Mouse (Mus musculus) spleen, postnatal 10 days (tissue): ENCODE data around the gene Tnfsf18.

Source experiments
- DNase-seq, 2 experiments: peaks; one replicate each; pipeline ENCODE4 v3.0.0; 2021 to 2022; ENCODE audit warnings: low spot score in 2 of 2

Gene Tnfsf18

DNA sequence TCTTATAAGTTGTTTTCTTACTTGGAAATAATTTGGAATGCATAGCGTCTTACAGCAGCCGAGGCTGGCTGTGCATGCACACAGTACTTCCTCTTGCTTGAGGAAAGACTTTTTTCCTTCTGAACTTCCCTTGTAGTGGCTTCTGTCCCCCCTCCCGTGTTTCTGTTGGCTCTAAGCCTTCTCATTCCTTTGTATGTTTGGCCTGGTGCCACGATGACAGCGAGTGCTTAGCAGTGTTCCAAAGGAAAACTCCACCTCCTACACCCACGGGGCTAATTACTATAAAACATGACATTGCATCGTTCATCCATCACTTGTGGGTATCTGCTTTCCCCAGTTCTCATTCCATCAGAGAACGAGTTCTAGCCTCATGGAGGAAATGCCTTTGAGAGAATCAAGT, at the start of gene Tnfsf18:
Tnfsf18 (plus strand) TSS at position 313 of the 400 bp plus-strand sequence.
- no peak for DNase-seq

DNA sequence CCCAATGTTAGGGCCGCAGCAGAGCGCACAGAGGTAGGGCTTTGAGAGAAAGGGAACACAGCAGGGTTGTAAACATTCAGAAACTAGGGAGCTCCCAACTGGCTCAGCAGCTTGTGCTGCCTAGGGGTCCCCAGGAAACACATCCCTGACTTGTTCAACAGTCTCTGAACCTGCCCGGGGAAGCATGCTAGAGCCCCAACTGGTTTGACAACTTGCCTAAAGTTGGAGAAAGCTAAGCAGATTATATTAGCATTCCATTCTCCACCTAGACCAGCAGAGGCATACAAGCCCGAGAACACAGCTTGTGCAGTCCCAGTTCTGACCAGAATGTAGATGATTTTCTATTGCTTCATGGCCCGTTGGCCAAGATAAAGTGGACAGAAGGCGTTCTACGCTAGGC, 49.6 kb upstream of the Tnfsf18 start:
- DNase-seq = no peak

DNA sequence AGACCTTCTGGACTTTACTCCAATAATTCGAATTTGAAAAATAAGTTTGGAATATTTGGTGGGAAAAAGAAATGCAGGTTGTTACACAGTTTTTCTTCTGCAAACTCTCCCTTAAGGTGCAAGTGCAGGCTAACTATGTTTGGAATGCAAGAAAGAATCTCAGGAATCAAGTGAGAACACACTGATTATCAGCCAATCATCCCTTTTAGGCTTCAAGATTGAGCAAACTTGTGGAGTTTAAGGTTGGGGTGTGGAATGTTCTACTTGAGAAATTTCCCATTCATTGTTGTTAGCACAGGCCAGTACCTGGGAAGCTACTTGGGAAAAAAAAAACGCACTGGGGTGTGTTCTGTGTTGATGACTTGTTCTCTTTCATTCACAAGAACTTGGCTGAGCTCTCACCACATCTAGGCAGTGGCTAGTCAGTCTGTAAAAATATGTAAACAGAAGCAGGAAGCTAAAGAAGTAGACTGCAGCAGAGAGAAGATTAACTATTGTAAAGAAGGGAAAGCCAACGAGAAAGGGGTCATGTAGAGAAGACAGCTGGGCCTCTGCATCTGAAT, 42.7 kb upstream of the Tnfsf18 start:
- DNase-seq = no peak

DNA sequence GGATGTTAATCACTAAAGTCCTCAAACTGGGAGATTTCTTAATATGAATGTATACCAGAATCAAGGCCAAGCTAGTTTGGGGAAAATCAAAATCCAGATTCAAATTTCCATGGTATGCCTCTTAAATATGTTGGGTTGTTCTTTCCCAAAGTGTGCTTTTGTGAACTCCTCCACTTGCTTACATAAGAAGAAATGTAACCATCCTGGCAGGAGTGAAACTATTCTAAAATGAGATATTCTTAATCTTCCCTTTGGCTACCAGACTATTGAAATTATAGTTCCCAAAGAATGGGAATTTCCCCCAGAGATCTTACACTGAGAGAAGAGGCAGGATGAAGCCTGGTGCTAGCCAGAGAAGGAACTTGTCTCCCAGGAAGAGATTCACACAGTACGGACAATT, 42.2 kb upstream of the Tnfsf18 start:
- no peak for DNase-seq

DNA sequence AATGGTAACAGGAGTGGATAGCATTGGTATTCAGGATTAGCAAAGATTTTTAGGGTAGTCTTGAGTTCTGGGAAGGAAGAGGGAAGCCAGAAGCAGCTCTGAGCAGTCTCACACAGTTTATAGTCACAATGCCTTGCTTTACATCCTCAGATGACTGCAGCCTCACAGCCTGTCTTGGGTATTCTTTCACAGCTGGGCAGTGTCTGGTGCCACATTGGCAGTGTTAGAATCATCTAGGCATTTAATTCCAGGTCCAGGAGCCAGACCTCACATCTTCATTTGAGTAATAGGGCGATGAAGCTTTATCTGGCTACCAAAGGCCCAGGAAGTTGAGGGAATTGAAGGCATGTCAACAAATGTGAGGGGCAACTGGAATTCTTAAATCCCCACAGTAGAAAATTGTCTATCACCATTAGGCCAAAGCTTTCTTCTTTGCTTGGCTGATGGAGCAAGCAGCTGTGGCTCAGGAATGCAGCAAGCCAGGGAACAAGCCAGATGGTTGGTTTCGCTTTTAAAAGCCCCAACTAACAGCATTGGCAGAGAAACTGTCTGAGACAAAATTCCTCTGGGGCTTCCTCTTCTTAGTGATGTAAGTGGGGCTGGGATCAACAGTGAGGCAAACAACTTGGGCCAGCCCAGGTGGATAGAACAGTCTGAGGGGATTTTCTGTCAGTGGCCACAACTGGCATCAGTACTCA, 30.9 kb upstream of the Tnfsf18 start:
- no peak for DNase-seq

DNA sequence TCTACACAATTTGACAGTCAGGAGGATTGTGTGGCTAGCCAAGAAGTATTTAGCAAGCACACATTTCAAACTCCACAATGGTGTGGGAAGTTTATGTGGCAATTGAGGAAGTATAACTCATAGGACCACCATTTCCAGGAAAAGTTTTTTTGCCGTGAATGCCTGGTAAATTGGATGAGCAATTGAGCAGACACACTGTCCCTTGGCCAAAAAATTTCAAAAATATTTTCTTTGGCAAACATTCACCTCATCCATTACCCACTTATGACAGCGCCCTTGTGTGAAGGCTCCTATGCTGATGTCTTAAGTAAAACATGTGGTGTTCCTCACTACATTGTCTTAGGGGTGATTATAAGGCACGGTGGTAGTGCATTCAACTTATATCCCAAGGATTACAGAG, 17.2 kb upstream of the Tnfsf18 start:
- DNase-seq = no peak

DNA sequence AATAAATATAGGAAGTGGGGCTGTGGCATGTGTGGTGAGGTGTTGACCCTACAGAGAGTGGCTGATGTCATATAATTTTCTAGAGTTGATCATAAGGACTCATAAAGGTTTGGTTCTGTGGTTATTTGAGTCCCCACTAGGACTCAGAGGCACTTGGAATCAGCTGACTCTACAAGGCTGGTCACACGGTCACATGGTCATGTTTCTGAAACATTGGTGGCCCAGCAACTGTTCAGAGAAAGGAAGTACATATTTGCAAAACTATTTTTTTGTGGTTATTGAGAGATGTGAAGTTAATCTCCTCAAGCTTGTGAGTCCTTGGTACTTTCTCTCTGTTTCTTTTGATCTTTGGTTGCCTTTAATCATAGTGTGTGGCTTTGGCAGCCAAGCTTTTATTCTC, 14.6 kb upstream of the Tnfsf18 start:
- no peak for DNase-seq

DNA sequence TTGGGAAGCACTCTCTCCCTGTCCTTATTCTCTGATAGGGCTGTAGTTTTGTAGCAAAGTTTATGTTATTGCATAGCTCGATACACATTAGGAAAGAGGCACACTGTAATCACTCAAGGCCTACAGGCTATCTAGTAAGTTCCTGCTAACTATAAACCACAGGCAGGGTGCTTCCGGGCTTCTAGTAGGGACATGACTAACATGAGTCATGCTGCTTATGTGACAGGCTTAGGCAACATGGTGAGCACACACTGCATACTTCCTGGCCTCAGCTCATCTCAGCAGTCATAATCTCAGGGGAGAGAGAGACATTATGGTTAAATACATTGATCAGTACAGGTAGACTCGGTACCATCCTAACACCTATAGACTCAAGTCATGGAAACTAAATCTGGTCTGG, 12.2 kb upstream of the Tnfsf18 start:
- DNase-seq = no peak

DNA sequence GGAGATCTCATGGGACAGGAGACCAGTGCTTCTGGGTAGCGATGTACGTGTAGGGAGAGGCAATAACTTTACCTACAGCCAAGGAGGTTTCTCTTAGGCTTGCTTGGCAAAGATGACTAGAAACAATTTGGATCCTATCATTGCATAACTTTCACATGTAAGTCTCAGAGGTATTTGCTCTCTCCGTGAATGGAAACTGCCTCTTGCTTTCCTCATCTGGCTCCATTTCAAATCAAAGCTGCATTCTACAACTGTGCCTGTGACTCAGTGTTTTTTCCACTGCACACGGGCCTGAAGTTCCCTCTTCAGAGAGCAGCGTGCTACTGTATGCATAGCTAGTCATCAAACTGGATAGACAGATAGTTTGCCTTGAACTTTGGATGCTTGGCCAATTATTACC, 7.4 kb upstream of the Tnfsf18 start:
- DNase-seq = no peak

DNA sequence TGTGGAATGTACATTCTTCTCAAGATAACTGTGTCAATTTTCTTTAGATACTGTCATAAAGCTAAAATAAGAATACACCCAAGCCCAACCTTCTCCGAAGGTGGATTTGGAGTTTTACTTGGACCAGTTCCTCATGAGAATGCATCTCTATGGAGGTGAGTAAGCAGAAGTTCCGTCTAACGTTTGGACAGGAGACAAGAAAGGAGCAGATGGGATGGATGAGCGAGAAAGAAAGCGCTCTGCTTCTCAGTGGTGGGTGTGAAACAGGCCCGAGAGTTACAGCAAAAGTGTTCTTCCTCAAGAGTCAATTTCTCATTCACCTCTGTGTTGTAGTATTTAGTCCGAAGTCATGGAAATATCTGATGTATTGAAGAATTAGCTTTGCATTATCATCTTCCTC, 2.7 kb upstream of the Tnfsf18 start:
- DNase-seq = no peak

DNA sequence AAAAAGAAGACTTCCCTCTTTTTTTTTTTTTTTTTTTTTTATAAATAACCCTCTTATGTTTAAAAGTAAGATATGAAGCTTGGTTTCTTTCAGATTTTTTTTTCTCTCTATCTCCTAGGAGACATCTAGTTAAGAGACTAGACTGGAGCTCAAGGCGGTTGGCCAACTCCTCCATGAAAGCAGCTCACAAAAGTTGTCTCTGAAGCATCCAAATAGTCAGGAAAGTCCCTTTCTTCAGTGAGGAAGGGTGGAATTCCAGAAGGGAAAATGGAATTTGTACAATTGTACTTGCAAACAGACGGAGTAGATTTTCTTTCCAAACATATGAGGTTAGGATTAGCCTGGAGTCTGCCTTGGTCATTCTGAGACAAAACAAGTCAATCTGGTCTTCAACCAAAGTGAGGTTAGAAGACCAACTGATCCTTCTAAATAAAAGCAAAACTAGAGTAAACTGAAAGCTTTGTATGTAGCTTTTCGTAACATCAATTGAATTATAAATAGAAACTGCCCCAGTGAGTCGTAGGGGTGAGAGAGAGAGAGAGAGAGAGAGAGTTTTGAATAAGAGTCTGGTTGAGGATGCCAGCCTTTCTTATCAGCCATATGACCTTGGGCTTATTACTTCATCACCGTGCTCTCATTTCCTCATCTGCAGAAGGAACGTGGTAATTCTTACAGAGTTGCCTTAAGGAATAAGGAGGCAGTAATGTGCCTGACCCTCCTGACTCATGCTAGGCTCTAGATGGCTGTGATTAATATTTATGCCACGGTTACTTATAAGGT, 2.6 kb downstream of the Tnfsf18 start:
- DNase-seq = no peak

DNA sequence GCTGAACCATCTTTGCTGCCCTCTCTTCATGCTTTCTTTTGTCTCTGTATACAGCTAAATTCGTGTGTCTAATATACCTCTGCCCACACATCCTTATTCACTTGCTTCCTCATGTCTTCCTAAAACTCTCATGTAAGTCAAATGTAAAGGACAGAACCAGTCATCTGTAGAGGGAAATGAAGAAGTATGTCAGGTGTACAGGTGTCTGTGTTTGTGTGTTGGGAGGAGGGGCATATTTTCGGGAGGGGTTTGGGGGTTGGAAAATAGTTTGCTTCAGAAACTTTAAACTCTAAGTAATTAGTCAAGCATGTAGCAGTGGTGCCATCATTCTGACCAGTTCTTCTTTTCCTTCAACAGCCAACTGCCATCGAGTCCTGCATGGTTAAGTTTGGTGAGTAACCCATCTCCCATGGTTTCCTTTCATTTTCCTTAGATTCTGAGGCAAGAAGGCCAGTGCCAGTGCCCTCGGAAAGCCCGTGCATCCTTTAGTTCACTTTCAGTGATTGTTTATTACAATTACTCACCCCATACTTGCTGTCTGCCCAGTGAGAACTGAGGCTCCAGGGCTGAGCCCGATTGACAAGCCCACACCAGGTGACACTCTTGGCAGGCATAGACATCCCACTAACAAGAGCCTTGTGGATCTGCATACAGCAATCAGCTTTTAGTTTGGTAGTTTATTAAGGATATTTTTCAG, 5.8 kb downstream of the Tnfsf18 start:
- DNase-seq = no peak

DNA sequence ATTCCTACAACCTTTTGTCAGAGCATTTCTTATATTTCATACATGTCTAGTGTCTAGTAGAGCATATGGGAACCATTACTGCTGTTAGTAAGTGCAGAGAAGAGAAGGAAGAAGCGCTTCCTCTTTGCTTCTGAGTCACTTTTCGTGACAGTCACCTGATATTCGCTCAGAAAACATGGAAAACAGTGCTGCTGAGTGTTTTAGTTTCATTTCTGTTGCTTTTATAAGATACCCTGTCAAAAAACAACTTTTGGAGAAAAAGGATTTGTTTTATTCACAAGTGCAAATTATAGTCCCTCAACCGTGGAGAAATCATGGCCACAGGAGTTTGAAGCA, 6.3 kb downstream of the Tnfsf18 start:
- no peak for DNase-seq

DNA sequence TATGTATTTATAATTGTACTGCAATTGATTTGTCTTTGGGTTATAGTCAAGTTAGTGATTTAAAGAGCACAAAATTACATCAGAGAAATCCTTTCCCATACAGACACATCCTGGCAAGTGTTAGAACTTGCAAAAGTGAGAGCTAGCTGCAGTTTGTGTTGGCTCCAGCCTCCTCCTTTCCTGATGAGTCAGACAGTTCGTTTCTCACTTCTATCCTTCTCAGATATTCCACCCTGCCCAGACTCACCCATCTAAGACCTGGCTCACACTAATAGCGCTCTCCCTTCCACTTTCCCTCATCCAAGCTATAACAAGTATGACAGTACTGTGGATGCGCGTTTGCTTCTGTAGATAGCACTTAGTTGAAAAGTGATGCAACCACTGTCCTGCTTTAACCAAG, 11.9 kb downstream of the Tnfsf18 start:
- no peak for DNase-seq

DNA sequence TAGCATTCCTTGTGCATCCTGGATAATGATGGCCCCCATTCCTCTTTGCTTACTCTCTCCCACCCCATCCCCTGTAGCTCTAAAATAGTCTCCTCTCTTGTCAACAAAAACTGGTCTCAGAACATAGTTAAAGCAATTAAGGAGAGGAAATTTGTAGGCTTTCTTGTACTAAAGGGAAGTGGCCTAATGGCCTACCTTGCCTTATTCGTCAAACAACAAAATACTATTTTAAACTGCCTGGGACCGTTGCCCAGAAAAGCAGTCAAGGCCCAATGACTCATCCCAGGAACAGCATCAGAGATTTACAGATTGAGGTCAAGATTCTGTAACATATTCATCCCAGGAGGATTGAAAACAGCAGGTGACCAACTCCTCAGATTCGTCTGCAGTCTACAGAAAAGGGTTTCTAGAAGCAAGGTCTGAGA, 13.2 kb downstream of the Tnfsf18 start:
- no peak for DNase-seq

DNA sequence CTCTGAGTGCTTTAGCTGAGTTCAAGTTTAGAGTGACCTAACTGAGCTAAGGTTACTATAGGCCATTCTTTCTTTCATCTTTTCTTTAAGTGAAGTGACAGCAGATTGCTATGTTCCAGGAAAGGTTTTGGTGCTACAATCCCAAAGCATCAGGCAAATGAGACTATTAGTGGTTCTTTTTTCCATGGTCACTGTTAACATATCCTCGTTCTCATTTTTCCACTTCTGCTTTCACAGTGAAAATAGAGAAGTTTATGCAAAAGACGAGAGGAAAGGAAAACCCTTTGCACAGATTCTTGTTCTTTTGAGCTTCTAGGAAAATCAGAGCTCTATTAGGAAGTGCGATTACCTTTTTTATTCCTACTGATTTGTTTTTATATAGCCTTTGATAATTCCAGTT, 22.9 kb downstream of the Tnfsf18 start:
- no peak for DNase-seq

DNA sequence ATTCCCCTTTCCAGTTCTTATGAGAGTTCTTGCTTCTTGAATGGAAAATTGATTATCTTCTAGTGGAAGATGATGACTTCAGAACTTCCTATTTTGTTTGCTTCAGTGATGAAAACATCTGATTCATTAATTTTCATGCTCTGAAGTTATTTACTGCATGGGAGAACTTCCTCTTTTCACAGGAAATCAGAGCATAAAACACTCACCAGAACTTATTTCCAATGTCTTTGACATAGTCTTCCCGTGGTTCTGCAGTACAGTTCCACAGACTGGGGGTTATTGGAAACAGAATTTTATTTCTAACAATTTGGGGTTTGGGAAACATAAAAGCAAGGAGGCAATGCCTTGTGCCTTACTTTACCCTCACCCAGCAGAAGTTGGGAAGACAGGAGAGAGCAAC, 25.8 kb downstream of the Tnfsf18 start:
- DNase-seq = no peak

DNA sequence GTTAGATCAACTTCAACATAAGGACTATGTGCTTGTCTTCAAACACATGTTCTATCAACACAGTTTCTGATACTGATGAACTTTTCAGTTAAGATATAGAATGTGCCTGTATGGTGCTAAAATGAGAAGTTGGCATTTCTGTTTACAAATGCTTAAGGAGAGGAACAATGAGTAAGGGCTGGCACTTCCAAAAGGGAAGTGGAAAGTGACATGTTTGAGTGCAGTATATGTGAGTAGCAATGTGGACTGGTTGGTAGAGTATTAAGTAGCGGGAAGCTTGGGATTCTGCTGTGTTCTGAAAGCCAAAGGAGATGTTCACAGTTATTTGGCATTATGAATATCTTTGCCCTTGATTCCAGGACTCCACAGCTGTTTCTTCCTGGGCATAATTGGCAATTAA, 33.7 kb downstream of the Tnfsf18 start:
- no peak for DNase-seq

DNA sequence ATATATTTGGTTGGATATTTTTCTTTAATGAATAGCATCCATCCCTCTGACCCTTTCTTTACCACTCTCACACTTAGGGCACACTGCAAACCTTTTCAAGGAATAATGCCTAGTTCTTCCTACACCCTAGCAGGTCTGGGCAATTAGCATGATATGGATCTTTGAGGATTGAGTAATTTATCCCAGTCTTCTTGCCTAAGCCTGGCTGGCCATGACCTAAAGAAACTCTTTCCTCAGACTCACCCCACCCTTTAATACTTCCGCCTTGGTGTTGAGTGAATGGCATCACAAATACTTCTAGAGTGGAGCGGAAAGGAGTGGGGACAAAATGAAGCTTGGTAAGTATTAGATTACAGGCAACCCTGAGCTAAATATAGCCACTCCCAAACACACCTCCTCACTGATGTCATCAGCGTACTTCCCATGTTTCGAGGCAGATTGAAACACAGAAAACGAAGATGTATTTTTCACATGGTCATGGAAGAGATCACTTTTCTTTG, 56.2 kb downstream of the Tnfsf18 start:
- no peak for DNase-seq

DNA sequence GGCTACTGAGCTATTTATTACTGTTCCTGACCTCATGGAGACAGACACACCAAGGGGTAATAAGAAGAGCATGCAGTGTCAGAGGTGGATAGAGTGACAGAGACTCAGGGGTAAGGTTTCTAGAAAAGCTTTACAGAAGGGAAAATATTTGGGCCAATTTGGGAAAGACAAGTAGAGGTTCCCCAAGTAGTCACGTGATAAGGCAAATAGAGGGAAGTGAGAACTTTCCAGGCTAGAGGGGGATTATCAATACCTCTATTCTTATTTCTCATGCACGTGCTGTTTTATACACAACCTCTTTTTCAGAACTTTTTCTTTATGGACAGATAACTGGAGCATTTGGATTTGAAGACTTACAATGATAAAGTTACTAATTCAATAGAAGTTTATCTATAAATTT, 57.6 kb downstream of the Tnfsf18 start:
- no peak for DNase-seq
